In genomic region chr5:129725774-129726392, GRCm38 (mm10) we compare ENCODE assay signal across 8 mouse cellular contexts. TPM values are rescaled to one million over a fixed set of nuclear protein-coding genes. Genes with fewer than 3 reads are reported as not detected.
DNase-seq lines count a peak whose midpoint lies in the region; ATAC-seq and TF ChIP-seq lines count a peak whose summit lies in the region.

No protein-coding gene starts in this region.

- peak overlapping the region; percentile 89 for H3K4me3 ChIP-seq in forebrain, embryonic 12.5 days (replicated peaks)
- H3K4me3 ChIP-seq in kidney, adult 2 months (ENCODE audit: insufficient read depth, low read depth, low read length), result peak overlapping the region; percentile 83
- peak overlapping the region; percentile 82 for H3K4me3 ChIP-seq in midbrain, embryonic 14.5 days (replicated peaks; ENCODE audit: low read depth, low read length)

- H3K36me3 ChIP-seq in forebrain, embryonic 12.5 days (replicated peaks), result no peaks in the 10 kb centered on the region
- no peaks in the 10 kb centered on the region for H3K36me3 ChIP-seq in kidney, adult 2 months (ENCODE audit: control insufficient read depth, insufficient read depth, low read length)
- no peaks in the 10 kb centered on the region for H3K36me3 ChIP-seq in midbrain, embryonic 14.5 days (ENCODE audit: control insufficient read depth, insufficient read depth, low read length)

- H3K4me2 ChIP-seq in forebrain, embryonic 12.5 days, result peak overlapping the region; percentile 54
- peak overlapping the region; percentile 61 for H3K4me2 ChIP-seq in midbrain, embryonic 14.5 days (ENCODE audit: low read length)

- peaks cover 22% of the 10 kb centered on the region for H3K4me1 ChIP-seq in forebrain, embryonic 12.5 days
- H3K4me1 ChIP-seq in kidney, adult 2 months (ENCODE audit: control insufficient read depth, insufficient read depth, low read length), result peaks cover 22% of the 10 kb centered on the region; the same call in 1 of the 2 replicates
- peaks cover 9% of the 10 kb centered on the region; the same call in 1 of the 2 replicates for H3K4me1 ChIP-seq in midbrain, embryonic 14.5 days (ENCODE audit: control insufficient read depth, insufficient read depth, low read length)

- no peak for TF ChIP-seq POLR2A in kidney, adult 2 months (IDR thresholded peaks at IDR 0.05; ENCODE audit: low read depth, low read length)

- no peaks in the 10 kb centered on the region for H3K9me3 ChIP-seq in forebrain, embryonic 12.5 days
- no peaks in the 10 kb centered on the region for H3K9me3 ChIP-seq in midbrain, embryonic 14.5 days (ENCODE audit: control insufficient read depth, low read length)

- no peak for TF ChIP-seq CTCF in kidney, adult 2 months (conservative IDR thresholded peaks at IDR 0.05; ENCODE audit: insufficient read depth, insufficient read length, low read depth, low read length)

- WGBS in forebrain, embryonic 12.5 days, result 19% methylated on average over 7 of the region's 7 CpGs
- 11% methylated on average over 7 of the region's 7 CpGs for WGBS in kidney, adult 2 months
- 20% methylated on average over 7 of the region's 7 CpGs for WGBS in midbrain, embryonic 14.5 days

- H3K27ac ChIP-seq in forebrain, embryonic 12.5 days, result no peak overlapping the region
- H3K27ac ChIP-seq in kidney, adult 2 months (ENCODE audit: insufficient read depth, low read depth, low read length), result peak overlapping the region; percentile 99
- no peak overlapping the region for H3K27ac ChIP-seq in midbrain, embryonic 14.5 days (replicated peaks; ENCODE audit: low read depth, low read length)

- no peaks in the 10 kb centered on the region for H3K27me3 ChIP-seq in forebrain, embryonic 12.5 days
- H3K27me3 ChIP-seq in kidney, adult 2 months (replicated peaks; ENCODE audit: control insufficient read depth, insufficient read depth, low read length), result no peaks in the 10 kb centered on the region
- no peaks in the 10 kb centered on the region for H3K27me3 ChIP-seq in midbrain, embryonic 14.5 days (ENCODE audit: control insufficient read depth, insufficient read depth, low read length)

- peak; percentile 3 for ATAC-seq in CD4-positive, CD25-positive, alpha-beta regulatory T cell, adult 4 months
- ATAC-seq in forebrain, embryonic 12.5 days (ENCODE audit: low FRiP score), result no peak
- no peak for ATAC-seq in midbrain, embryonic 14.5 days (ENCODE audit: low FRiP score, low TSS enrichment)

- peak overlapping the region; percentile 89 for H3K9ac ChIP-seq in forebrain, embryonic 12.5 days
- H3K9ac ChIP-seq in midbrain, embryonic 14.5 days (replicated peaks; ENCODE audit: low read length), result peak overlapping the region; percentile 91; the same call in 1 of the 2 replicates

- peak; percentile 30 to 49 for DNase-seq in cerebellum, postnatal 14 days
- no peak for DNase-seq in cerebellum, adult 9-10 months
- DNase-seq in kidney, adult 2 months, result no peak
- no peak for DNase-seq in midbrain, embryonic 14.5 days
- no peak for DNase-seq in layer of hippocampus, postnatal 36 days
- DNase-seq in adrenal gland, adult 8-10 months, result no peak

RNA-seq across cellular contexts. Expression of gene Nipsnap2, which starts 1.0 kb away (rescaled TPM):
- polyA plus RNA-seq in CD4-positive, CD25-positive, alpha-beta regulatory T cell, adult 4 months (2017; shearing (Covaris generic)), result 10 to 100 TPM; 64.4 to 83.3 TPM
- polyA plus RNA-seq in forebrain, embryonic 12.5 days (2016; fragmentation: Nextera tagmentation; extraction: Ambion mirVana), result 79.0 and 83.1 TPM in 2 replicates
- 77.0 and 89.8 TPM in 2 replicates for polyA plus RNA-seq in kidney, adult 2 months (2012; rRNA removed)
- 80.4 and 88.3 TPM in 2 replicates for polyA plus RNA-seq in midbrain, embryonic 14.5 days (2014; fragmentation: Nextera tagmentation; extraction: Ambion mirVana)
- 10 to 100 TPM; 75.4 to 76.4 TPM for total RNA-seq in layer of hippocampus, postnatal 36 days (2021)
- 100 to 1,000 TPM; 133 to 158 (median 149) TPM for total RNA-seq in adrenal gland, adult 8-10 months (2022)

RNA-seq across cellular contexts. Expression of gene Mrps17, which starts 10.6 kb away (rescaled TPM):
- 100 to 1,000 TPM; 104 to 138 TPM for polyA plus RNA-seq in CD4-positive, CD25-positive, alpha-beta regulatory T cell, adult 4 months (2017; shearing (Covaris generic))
- polyA plus RNA-seq in forebrain, embryonic 12.5 days (2016; fragmentation: Nextera tagmentation; extraction: Ambion mirVana), result 160 and 166 TPM in 2 replicates
- polyA plus RNA-seq in kidney, adult 2 months (2012; rRNA removed), result 91.8 and 128 TPM in 2 replicates
- 182 and 200 TPM in 2 replicates for polyA plus RNA-seq in midbrain, embryonic 14.5 days (2014; fragmentation: Nextera tagmentation; extraction: Ambion mirVana)
- 10 to 100 TPM; 75.0 to 87.6 TPM for total RNA-seq in layer of hippocampus, postnatal 36 days (2021)
- 100 to 1,000 TPM in 1 of 4 experiments, 10 to 100 TPM in 3; 88.6 to 111 (median 90.3) TPM for total RNA-seq in adrenal gland, adult 8-10 months (2022)

RNA-seq across cellular contexts. Expression of gene Sept14, which starts 17.6 kb away (rescaled TPM):
- not detected for polyA plus RNA-seq in CD4-positive, CD25-positive, alpha-beta regulatory T cell, adult 4 months (2017; shearing (Covaris generic))
- polyA plus RNA-seq in forebrain, embryonic 12.5 days (2016; fragmentation: Nextera tagmentation; extraction: Ambion mirVana), result not detected in 2 replicates
- not detected in 2 replicates for polyA plus RNA-seq in kidney, adult 2 months (2012; rRNA removed)
- not detected in 2 replicates for polyA plus RNA-seq in midbrain, embryonic 14.5 days (2014; fragmentation: Nextera tagmentation; extraction: Ambion mirVana)
- total RNA-seq in layer of hippocampus, postnatal 36 days (2021), result not detected
- not detected for total RNA-seq in adrenal gland, adult 8-10 months (2022)

RNA-seq across cellular contexts. Expression of gene Zfp11, which starts 56.0 kb away (rescaled TPM):
- polyA plus RNA-seq in CD4-positive, CD25-positive, alpha-beta regulatory T cell, adult 4 months (2017; shearing (Covaris generic)), result 1 to 10 TPM; 2.6 to 3.8 TPM
- polyA plus RNA-seq in forebrain, embryonic 12.5 days (2016; fragmentation: Nextera tagmentation; extraction: Ambion mirVana), result 5.6 and 6.3 TPM in 2 replicates
- 2.0 and 2.2 TPM in 2 replicates for polyA plus RNA-seq in kidney, adult 2 months (2012; rRNA removed)
- polyA plus RNA-seq in midbrain, embryonic 14.5 days (2014; fragmentation: Nextera tagmentation; extraction: Ambion mirVana), result 8.4 and 10.3 TPM in 2 replicates
- total RNA-seq in layer of hippocampus, postnatal 36 days (2021), result 1 to 10 TPM; 7.4 to 7.7 TPM
- 1 to 10 TPM; 3.4 to 5.2 (median 4.1) TPM for total RNA-seq in adrenal gland, adult 8-10 months (2022)

Comparison
In these comparisons a context has a peak if more than half of its experiments do, and no peak if none do; other contexts are left out.
1. DNase-seq: peak in cerebellum, postnatal 14 days (2 of 2); none in cerebellum, adult 9-10 months (single experiment), kidney, adult 2 months (single experiment), midbrain, embryonic 14.5 days (single experiment), layer of hippocampus, postnatal 36 days (0 of 2) and adrenal gland, adult 8-10 months (single experiment).
2. Peak in every context shown above with its lines, with median percentiles within 50 percentile points of each other: H3K4me3 ChIP-seq.